Mouse (Mus musculus) myocyte (in vitro differentiated cells): ENCODE results near the gene Mical2. TPM values are rescaled to one million over a fixed set of nuclear protein-coding genes. Genes with fewer than 3 reads are reported as not detected.

Source experiments
- H3K27me3 ChIP-seq: one replicate; pipeline ENCODE4 v1.6.1; 2011; ENCODE audit not compliant: control insufficient read depth, insufficient read depth, insufficient read length
- H3K36me3 ChIP-seq: one replicate; pipeline ENCODE4 v1.6.1; 2011; ENCODE audit not compliant: control insufficient read depth, insufficient read depth
- H3K4me2 ChIP-seq: one replicate; pipeline ENCODE4 v1.6.1; 2011; ENCODE audit warnings: low read depth, control low read depth
- H3K4me3 ChIP-seq: one replicate; pipeline ENCODE4 v1.5.1; 2011; ENCODE audit warnings: mild to moderate bottlenecking, control low read depth, moderate library complexity
- H3K79me2 ChIP-seq: one replicate; pipeline ENCODE4 v1.6.1; 2011; ENCODE audit not compliant: control insufficient read depth, insufficient read depth
- H3ac ChIP-seq: one replicate; pipeline ENCODE4 v1.6.1; 2011; ENCODE audit not compliant: control insufficient read depth, insufficient read length
- CEBPB ChIP-seq: IDR thresholded peaks from 2 replicates; pipeline ENCODE4 v1.6.1; 2011; ENCODE audit warnings: mild to moderate bottlenecking, moderate library complexity; ENCODE audit not compliant: poor library complexity, insufficient read depth, severe bottlenecking
- E2F4 ChIP-seq: IDR thresholded peaks from one replicate; pipeline ENCODE4 v1.6.1; 2011; ENCODE audit warnings: mild to moderate bottlenecking, control low read depth, moderate library complexity; ENCODE audit not compliant: insufficient read depth
- MAX ChIP-seq: IDR thresholded peaks from one replicate; pipeline ENCODE4 v1.6.1; 2011; ENCODE audit warnings: low read depth, mild to moderate bottlenecking, control low read depth
- MYOD1 ChIP-seq, 3 experiments: IDR thresholded peaks; one replicate each; pipeline ENCODE4 v1.6.1; 2011; ENCODE audit warnings: control low read depth in 2 of 3, low read depth in 2 of 3, mild to moderate bottlenecking in 2 of 3, moderate library complexity in 1 of 3; ENCODE audit not compliant: insufficient read length in 2 of 3, control insufficient read depth in 1 of 3
- MYOG ChIP-seq, 3 experiments: IDR thresholded peaks; one replicate each; pipeline ENCODE4 v1.6.1; 2011; ENCODE audit warnings: control low read depth in 2 of 3, low read depth in 2 of 3, mild to moderate bottlenecking in 2 of 3; ENCODE audit not compliant: insufficient read length in 2 of 3, control insufficient read depth in 1 of 3, insufficient read depth in 1 of 3
- POLR2A ChIP-seq: IDR thresholded peaks from one replicate; pipeline ENCODE4 v1.6.1; 2011; ENCODE audit warnings: low read depth, mild to moderate bottlenecking, control low read depth, moderate library complexity; ENCODE audit not compliant: insufficient read length
- POLR2AphosphoS2 ChIP-seq: IDR thresholded peaks from one replicate; pipeline ENCODE4 v1.6.1; 2011; ENCODE audit warnings: low read depth, control low read depth; ENCODE audit not compliant: insufficient read length
- REST ChIP-seq: IDR thresholded peaks from one replicate; pipeline ENCODE4 v1.6.1; 2011; ENCODE audit warnings: mild to moderate bottlenecking, control low read depth, moderate library complexity; ENCODE audit not compliant: insufficient read depth, insufficient read length
- SRF ChIP-seq: IDR thresholded peaks from one replicate; pipeline ENCODE4 v1.6.1; 2011; ENCODE audit warnings: low read depth; ENCODE audit not compliant: control insufficient read depth, insufficient read length
- TCF12 ChIP-seq: IDR thresholded peaks from one replicate; pipeline ENCODE4 v1.6.1; 2011; ENCODE audit warnings: mild to moderate bottlenecking, control low read depth; ENCODE audit not compliant: poor library complexity, insufficient read depth, severe bottlenecking
- TCF3 ChIP-seq: IDR thresholded peaks from one replicate; pipeline ENCODE4 v1.6.1; 2011; ENCODE audit warnings: low read depth, control low read depth; ENCODE audit not compliant: insufficient read length
- USF1 ChIP-seq: IDR thresholded peaks from one replicate; pipeline ENCODE4 v1.6.1; 2011; ENCODE audit warnings: low read depth, mild to moderate bottlenecking, control low read depth, moderate library complexity
- polyA plus RNA-seq: library from polyadenylated mRNA; unstranded; fragments of >200 nt; fragmentation: generic; extraction: Trizol; gene quantifications from one replicate; pipeline ENCODE4 v1.2.1, GENCODE M21; 2012; ENCODE audit warnings: missing spikeins

The Mical2 gene
- polyA plus RNA-seq, 1 experiment = 34.8 TPM

GRCm38 (mm10) chr7:112241211-112241944, 15.7 kb downstream of the Mical2 start:
- Histone ChIP-seq H3K4me2 (no peak overlapping the region), H3K36me3 (no peaks in the 10 kb centered on the region), H3K27me3 (no peaks in the 10 kb centered on the region), H3K79me2 (peaks cover 58% of the 10 kb centered on the region), H3ac (no peak overlapping the region), H3K4me3 (no peak overlapping the region)
- no peak for TF ChIP-seq POLR2A
- TF ChIP-seq MAX = no peak
- TF ChIP-seq TCF3 = no peak
- no peak for TF ChIP-seq CEBPB
- no peak for TF ChIP-seq MYOG (IDR thresholded peaks at IDR 0.05; ENCODE audit: control insufficient read depth in 1 of 3, insufficient read depth in 1 of 3, insufficient read length in 2 of 3, low read depth in 2 of 3)
- TF ChIP-seq E2F4 = no peak
- no peak for TF ChIP-seq REST
- TF ChIP-seq POLR2AphosphoS2 = no peak
- TF ChIP-seq MYOD1 (IDR thresholded peaks at IDR 0.05; ENCODE audit: control insufficient read depth in 1 of 3, insufficient read length in 2 of 3, low read depth in 2 of 3) = no peak
- no peak for TF ChIP-seq USF1
- TF ChIP-seq SRF = no peak

- no peak overlapping the region for H3K4me3 ChIP-seq
- no peaks in the 10 kb centered on the region for H3K27me3 ChIP-seq
- H3K36me3 ChIP-seq = no peaks in the 10 kb centered on the region
- H3K79me2 ChIP-seq = peaks cover 58% of the 10 kb centered on the region
- no peak overlapping the region for H3ac ChIP-seq
- H3K4me2 ChIP-seq = no peak overlapping the region
- no peak for TF ChIP-seq MYOD1 (IDR thresholded peaks at IDR 0.05; ENCODE audit: control insufficient read depth in 1 of 3, insufficient read length in 2 of 3, low read depth in 2 of 3)
- TF ChIP-seq TCF3 = no peak
- TF ChIP-seq CEBPB = no peak
- no peak for TF ChIP-seq SRF
- TF ChIP-seq MAX = no peak
- no peak for TF ChIP-seq E2F4
- TF ChIP-seq MYOG (IDR thresholded peaks at IDR 0.05; ENCODE audit: control insufficient read depth in 1 of 3, insufficient read depth in 1 of 3, insufficient read length in 2 of 3, low read depth in 2 of 3) = no peak
- TF ChIP-seq POLR2A = no peak
- TF ChIP-seq REST = no peak
- TF ChIP-seq TCF12 = no peak
- TF ChIP-seq USF1 = no peak
- TF ChIP-seq POLR2AphosphoS2 = no peak
These were observed 16.3 kb downstream of the Mical2 start for GRCm38 (mm10) chr7:112241945-112242329.

GRCm38 (mm10) chr7:112242587-112242986, 16.9 kb downstream of the Mical2 start:
- Histone ChIP-seq H3K79me2 (peaks cover 58% of the 10 kb centered on the region), H3ac (no peak overlapping the region), H3K36me3 (no peaks in the 10 kb centered on the region), H3K27me3 (no peaks in the 10 kb centered on the region), H3K4me3 (no peak overlapping the region), H3K4me2 (no peak overlapping the region)
- TF ChIP-seq TCF12 (no peak), REST (no peak), TCF3 (no peak), POLR2AphosphoS2 (no peak), E2F4 (no peak), MYOD1 (IDR thresholded peaks at IDR 0.05; ENCODE audit: control insufficient read depth in 1 of 3, insufficient read length in 2 of 3, low read depth in 2 of 3) (no peak)

DNA sequence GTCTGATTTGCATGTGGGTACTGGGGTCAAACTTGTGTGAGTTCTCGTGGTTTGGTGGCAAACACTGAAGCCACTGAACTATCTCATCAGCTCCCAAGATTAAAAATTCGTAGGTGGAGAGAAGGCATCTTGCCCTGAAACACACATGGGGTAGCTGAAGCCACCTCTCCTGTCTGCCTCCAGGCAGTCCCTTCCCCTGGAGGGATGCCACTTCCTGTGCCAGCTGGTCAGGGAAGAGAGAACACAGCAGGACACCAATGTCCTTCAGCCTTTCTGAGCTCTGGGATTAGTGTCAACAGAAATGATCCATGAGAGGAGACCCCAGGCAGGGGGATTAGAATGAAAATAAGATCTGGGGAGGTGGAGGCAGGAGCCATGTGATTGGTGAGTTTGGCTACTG, 18.4 kb downstream of the Mical2 start:
- H3K36me3 ChIP-seq = no peaks in the 10 kb centered on the region
- no peak overlapping the region for H3K4me2 ChIP-seq

GRCm38 (mm10) chr7:112244683-112245082, 19.0 kb downstream of the Mical2 start:
- Histone ChIP-seq H3ac (no peak overlapping the region), H3K79me2 (peaks cover 64% of the 10 kb centered on the region), H3K4me2 (peak overlapping the region; percentile 6), H3K36me3 (no peaks in the 10 kb centered on the region), H3K4me3 (no peak overlapping the region), H3K27me3 (no peaks in the 10 kb centered on the region)
- TF ChIP-seq CEBPB = no peak
- peak; percentile 24 for TF ChIP-seq TCF12
- no peak for TF ChIP-seq SRF
- no peak for TF ChIP-seq TCF3
- TF ChIP-seq MAX = no peak
- TF ChIP-seq E2F4 = no peak
- no peak for TF ChIP-seq USF1
- TF ChIP-seq REST = no peak
- TF ChIP-seq MYOG (IDR thresholded peaks at IDR 0.05; ENCODE audit: control insufficient read depth in 1 of 3, insufficient read depth in 1 of 3, insufficient read length in 2 of 3, low read depth in 2 of 3) = peak in 2 of 3 experiments; percentile 20 to 77
- TF ChIP-seq MYOD1 (IDR thresholded peaks at IDR 0.05; ENCODE audit: control insufficient read depth in 1 of 3, insufficient read length in 2 of 3, low read depth in 2 of 3) = peak in 2 of 3 experiments; percentile 46 to 62
- TF ChIP-seq POLR2A = no peak
- no peak for TF ChIP-seq POLR2AphosphoS2

More for the DNA sequence above, 18.4 kb downstream of the Mical2 start:
- Histone ChIP-seq H3ac (no peak overlapping the region), H3K79me2 (peaks cover 58% of the 10 kb centered on the region), H3K27me3 (no peaks in the 10 kb centered on the region), H3K4me3 (no peak overlapping the region)
- TF ChIP-seq POLR2AphosphoS2 = no peak
